Mouse (Mus musculus): ENCODE measurements around the gene Lrrn4. TPM values are rescaled to one million over a fixed set of nuclear protein-coding genes. Genes with fewer than 3 reads are reported as not detected.
A peak's percentile ranks its signal among the peaks of the same experiment; 100 is the strongest.

The Lrrn4 gene
- total RNA-seq (2014; fragmentation: Nextera tagmentation) = not detected in 2 replicates
- 0.09 and 0.10 TPM in 2 replicates for total RNA-seq (2017)

- ATAC-seq (replicated peaks; ENCODE audit: poor library complexity, severe bottlenecking) = no peak
Observed at GRCm38 (mm10) chr2:132880844-132881645, at the start of gene Lrrn4. TSS of gene Lrrn4 (minus strand) at chr2:132880891.

DNA sequence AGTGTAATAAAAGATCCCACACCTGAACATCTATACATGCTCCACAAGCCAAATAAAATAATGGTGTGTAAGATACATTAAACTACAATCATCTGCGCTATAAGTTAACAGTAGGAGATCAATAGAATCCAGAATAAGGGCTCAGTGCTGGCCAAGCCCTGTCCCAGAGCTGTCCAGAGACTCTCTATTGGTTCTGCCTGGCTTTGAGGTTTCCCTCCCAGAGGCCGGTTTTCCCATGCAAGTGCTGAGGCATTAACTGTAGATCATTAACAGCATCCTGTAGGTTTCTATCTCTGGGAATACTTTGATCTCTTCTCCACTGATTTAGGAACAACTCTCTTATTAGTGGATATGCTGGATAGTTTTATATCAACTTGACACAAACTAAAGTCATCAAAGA lies 48.3 kb upstream of the Lrrn4 start:
- ATAC-seq (replicated peaks; ENCODE audit: poor library complexity, severe bottlenecking) = no peak

DNA sequence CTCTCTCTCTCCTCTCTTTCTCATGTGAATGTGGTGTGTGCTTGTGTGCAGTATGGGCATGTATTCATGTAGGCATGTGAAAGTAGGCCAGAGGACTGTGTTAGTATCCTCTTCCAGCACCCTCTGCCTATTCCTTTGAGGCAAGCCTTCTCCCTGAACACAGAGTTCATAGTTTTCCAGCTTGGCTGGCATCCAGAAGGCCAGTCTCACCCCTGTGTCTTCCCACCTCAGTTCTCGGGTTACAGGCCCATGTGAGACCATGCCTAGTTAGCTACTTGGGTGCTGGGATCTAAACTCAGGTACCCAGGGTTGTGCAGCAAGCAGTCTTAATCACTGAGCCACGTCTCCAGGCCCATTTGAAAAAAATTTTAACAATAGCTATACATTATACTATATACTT lies 47.2 kb upstream of the Lrrn4 start:
- no peak for ATAC-seq (replicated peaks; ENCODE audit: poor library complexity, severe bottlenecking)

GRCm38 (mm10) chr2:132927298-132927697 lies 46.6 kb upstream of the Lrrn4 start:
- no peak for ATAC-seq (replicated peaks; ENCODE audit: poor library complexity, severe bottlenecking)

DNA sequence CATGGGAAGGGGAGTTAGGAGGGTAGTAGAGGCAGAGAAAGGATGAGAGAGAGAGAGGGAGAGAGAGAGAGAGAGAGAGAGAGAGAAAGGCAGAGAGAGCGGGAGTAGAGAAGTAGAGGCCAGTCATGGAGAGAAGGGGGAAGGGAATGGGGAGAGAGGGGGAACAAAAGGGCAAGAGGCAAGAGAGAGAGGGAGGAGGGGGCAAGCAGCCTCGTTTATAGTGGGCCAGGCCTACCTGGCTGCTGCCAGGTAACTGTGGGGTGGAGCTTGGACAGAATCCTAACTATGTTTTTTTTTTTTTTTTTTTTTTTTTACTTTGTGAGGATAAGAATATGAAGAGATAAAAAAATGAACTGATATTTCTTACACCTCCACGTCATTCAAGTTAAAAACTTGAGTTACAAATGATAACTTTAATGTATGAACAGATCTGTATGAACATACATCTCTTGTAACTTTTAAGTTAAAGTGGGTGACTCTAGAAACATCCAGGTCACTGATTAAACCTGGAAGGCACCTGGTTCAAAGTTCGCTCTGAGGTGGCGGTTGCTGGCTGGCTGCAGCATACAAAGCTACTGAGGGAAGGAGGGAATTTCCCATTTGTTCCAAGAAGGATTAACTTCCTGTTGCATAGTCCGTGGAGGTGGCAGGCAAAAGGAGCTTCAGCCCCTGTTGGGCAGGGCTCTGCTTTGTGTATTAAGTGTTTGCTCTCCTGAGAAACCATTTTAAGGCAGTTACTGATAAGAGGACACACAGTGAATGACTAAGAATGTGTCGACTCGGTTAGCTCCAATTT lies 42.8 kb upstream of the Lrrn4 start:
- no peak for ATAC-seq (replicated peaks; ENCODE audit: poor library complexity, severe bottlenecking)

GRCm38 (mm10) chr2:132922076-132922873 lies 41.6 kb upstream of the Lrrn4 start:
- ATAC-seq (replicated peaks; ENCODE audit: poor library complexity, severe bottlenecking) = no peak

- no peak for ATAC-seq (replicated peaks; ENCODE audit: poor library complexity, severe bottlenecking)
Observed at GRCm38 (mm10) chr2:132914785-132915184, 34.1 kb upstream of the Lrrn4 start.

- peak; percentile 48; the same call in 1 of the 2 replicates for ATAC-seq (replicated peaks; ENCODE audit: poor library complexity, severe bottlenecking)
Observed at GRCm38 (mm10) chr2:132906763-132907162, 26.1 kb upstream of the Lrrn4 start.

DNA sequence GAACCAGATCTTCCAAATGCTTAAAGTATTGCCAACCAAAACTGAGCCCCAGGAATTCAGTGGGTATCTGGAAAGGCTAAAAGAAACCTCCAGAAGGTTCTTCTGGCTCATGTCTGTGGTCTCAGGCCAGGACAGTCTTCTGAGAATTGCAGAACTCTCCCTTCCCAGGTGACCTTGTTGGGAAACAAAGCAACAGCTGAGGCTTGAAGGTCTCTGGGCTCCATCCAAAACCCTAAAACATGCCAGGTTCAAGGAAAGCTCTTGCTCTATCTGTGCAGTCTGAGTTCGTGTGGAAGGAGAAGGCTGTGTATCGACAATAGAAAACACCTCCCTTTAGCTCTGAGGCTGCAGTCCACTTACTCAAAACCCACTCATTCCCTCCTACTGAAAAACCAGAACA lies 24.3 kb upstream of the Lrrn4 start:
- no peak for ATAC-seq (replicated peaks; ENCODE audit: poor library complexity, severe bottlenecking)

DNA sequence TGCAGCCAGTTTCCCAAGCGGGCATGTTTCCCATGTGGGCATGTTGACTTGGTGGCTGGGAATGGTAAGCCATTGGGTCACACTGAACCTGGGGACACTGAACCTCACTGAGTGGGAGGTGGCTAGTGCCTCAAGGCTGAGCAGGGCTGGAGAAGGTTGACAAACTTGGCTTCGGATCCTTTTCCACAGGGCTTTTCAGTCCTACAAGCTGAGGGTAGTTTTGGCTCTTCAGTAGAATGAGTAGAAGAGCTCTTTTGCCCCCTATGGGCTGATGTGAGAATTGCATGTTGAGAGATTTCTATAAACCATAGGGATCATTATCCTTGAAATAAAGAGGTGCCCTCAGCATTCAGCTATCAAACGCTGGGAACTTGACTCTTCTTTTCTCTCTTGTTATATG lies 22.8 kb upstream of the Lrrn4 start:
- peak; percentile 80 for ATAC-seq (replicated peaks; ENCODE audit: poor library complexity, severe bottlenecking)

DNA sequence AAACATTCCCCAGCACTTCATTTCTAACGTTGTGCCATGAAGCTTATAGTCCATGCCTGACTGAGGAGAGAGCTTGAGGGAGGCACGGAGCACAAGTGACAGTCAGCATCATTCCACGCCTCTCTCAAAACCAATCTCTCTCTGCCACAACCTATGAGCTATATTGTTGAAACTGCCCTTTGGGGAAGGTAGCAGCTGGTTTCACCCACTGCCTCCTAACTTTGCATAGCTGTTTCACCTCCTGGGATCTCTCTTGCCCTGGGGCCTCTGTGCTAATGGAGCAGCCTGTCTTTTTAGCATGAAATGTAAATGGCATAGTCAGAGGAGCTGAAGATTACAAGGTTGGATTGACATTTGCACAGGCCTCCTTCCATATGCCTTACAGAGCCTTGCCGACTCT lies 21.4 kb upstream of the Lrrn4 start:
- no peak for ATAC-seq (replicated peaks; ENCODE audit: poor library complexity, severe bottlenecking)

DNA sequence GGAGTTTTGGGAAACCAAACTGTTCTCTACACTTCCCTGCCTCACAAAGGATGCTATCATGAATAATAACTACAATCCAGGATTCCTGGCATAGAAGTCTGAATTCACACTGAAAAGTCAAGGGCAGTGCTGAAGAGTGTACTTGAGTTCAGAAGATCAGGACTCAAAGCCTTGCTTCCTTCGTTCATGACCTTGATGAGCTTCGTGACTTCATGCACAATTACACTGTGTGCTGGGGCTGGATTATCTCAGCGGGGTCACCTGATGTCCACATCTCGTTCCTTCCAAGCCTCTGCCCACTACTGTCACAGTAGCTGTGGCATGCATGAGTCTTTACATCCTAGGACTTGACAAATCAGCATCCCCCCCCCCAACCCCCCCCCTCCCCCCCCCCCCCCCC lies 20.9 kb upstream of the Lrrn4 start:
- no peak for ATAC-seq (replicated peaks; ENCODE audit: poor library complexity, severe bottlenecking)

GRCm38 (mm10) chr2:132900596-132900995 lies 19.9 kb upstream of the Lrrn4 start:
- no peak for ATAC-seq (replicated peaks; ENCODE audit: poor library complexity, severe bottlenecking)

DNA sequence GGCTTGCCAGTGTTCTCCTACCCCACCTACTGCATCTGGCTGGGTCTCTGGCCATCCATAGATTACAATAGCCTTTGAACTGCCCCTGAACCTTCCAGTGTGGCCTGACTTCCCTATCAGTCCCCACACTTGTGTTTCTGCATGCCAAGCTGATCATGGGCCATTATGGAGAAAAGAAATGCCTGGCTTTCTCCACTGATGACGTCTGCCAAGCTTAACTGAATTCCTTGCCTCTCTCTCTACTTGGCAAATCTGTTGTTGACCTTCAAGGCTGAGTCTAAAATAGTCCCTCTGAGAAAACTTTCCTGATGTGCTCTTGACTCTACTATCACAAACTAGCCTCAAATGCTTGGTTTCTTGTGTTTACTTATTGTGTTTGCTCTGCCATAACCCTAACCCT lies 17.5 kb upstream of the Lrrn4 start:
- ATAC-seq (replicated peaks; ENCODE audit: poor library complexity, severe bottlenecking) = no peak

GRCm38 (mm10) chr2:132893826-132894225 lies 13.1 kb upstream of the Lrrn4 start:
- no peak for ATAC-seq (replicated peaks; ENCODE audit: poor library complexity, severe bottlenecking)

GRCm38 (mm10) chr2:132885312-132885711 lies 4.6 kb upstream of the Lrrn4 start:
- no peak for ATAC-seq (replicated peaks; ENCODE audit: poor library complexity, severe bottlenecking)

DNA sequence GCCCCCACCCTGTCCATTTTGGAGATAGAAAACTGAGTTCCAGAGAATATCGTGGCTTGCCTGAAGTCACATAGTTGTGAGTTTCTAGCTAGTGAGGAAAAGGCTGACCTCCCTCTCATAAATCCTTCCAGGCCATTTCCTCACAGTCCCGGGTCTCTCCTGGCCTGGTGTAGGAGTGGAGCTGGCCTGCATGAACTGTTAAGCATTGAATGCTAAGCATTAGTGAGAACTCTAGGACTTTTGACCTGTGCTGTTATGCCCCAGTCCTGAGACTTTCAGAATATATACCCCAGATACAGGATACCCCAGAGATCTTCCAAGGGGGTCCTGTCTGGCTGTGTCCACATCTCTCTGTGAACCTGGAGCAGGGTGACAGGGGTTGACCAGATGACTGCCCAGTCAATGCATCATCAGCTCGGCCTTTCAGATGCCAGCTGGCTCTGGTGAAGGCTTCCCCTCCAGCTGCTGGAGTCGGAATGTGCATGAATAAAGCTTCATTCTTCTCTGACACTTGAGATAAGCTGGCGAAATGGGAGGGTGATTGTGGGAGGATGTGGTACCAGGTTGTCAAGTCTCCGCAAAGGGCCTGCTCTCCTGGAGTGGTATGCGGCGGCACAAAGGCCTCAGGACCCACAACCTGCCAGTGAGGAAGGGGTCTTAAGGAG lies 3.7 kb upstream of the Lrrn4 start:
- ATAC-seq (replicated peaks; ENCODE audit: poor library complexity, severe bottlenecking) = no peak

- ATAC-seq (replicated peaks; ENCODE audit: poor library complexity, severe bottlenecking) = peak; percentile 76
Observed at GRCm38 (mm10) chr2:132879261-132880044, 1.2 kb downstream of the Lrrn4 start.

DNA sequence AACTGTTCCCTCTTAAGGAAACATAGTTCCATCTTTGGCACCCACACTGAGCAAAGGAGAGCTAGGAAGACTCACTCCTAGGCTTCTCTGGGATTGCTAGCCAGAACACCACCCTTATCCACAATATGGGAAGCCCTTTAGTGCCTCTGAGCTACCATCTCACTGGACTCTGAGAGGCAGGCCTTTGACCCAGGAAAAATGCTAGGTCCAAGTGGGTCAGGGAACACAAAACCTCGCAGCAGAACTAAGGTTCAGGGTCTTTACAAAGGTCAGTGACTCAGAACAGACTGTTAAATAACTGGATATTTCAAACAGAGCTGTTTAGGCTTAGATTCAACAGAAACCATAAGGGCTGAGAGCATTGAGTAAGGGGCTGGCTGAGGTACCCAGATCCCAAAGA lies 3.7 kb downstream of the Lrrn4 start:
- ATAC-seq (replicated peaks; ENCODE audit: poor library complexity, severe bottlenecking) = no peak
